Mouse (Mus musculus): ENCODE data around the gene Dab2ip.

Dab2ip gene

GRCm38 (mm10) chr2:35713460-35713859, 155.4 kb downstream of the Dab2ip start:
- in situ Hi-C loops (cut with MboI, MseI), result loop anchor here (10.0 kb wide), 1 partner anchor 1399 kb away; no protein-coding TSS in a partner anchor

GRCm38 (mm10) chr2:35714742-35715167, 156.7 kb downstream of the Dab2ip start:
- in situ Hi-C loops (cut with MboI, MseI), result loop anchor here (10.0 kb wide), 1 partner anchor 1400 kb away; no protein-coding TSS in a partner anchor

GRCm38 (mm10) chr2:35715485-35715884, 157.4 kb downstream of the Dab2ip start:
- in situ Hi-C loops (cut with MboI, MseI), result loop anchor here (10.0 kb wide), 1 partner anchor 1401 kb away; no protein-coding TSS in a partner anchor

DNA sequence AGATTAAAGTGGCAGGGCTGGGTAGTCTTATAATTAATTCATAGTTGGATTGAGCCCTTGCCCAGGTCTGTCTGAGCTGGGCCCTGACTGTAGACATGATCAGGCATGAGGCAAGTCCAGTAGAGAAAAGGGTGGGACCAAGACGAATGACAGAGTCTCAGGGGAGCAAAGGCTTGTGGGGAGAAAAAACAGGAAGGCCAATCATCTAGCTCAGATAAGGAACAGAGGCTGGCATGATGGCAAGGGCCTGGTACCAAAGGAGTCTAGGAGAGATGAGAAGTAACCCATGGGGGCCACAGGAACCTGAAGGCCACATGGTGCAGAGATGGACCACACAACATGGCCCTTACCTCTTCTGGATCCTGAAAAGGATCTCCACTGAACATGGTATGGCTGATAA, 158.1 kb downstream of the Dab2ip start:
- in situ Hi-C loops (cut with MboI, MseI), result loop anchor here (10.0 kb wide), 1 partner anchor 1401 kb away; no protein-coding TSS in a partner anchor

DNA sequence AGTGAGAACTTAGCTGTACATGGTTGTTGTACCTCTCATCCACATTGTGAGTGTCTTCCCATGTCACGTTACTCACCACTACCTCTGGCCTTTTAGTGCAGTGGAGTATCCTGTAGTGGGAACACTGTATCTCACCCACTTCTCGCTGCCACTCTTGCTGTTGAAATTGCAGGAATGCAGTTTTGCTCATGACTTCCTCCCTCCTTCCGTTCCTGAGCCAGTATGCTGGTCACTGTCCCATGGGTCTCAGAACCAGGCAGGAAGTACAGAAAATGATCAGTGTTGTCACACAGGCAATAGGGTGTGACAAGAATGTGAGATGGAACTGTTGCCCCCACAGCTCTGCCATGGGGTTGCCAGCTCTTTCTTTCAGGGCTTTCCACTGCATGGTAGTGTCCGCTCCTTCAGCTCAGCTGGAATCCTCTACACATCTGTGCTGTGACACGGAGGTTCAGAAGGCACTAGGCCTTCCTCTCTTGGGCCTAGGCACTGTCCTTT, 160.0 kb downstream of the Dab2ip start:
- in situ Hi-C loops (cut with MboI, MseI), result loop anchor here (10.0 kb wide), 1 partner anchor 1403 kb away; no protein-coding TSS in a partner anchor

- in situ Hi-C loops (cut with MboI, MseI), result loop anchor here (10.0 kb wide), 1 partner anchor 1404 kb away; no protein-coding TSS in a partner anchor
Observed at GRCm38 (mm10) chr2:35718662-35719061, 160.6 kb downstream of the Dab2ip start.

GRCm38 (mm10) chr2:35719230-35720005, 161.4 kb downstream of the Dab2ip start:
- in situ Hi-C loops (cut with MboI, MseI), result loop anchor here (10.0 kb wide), 1 partner anchor 1405 kb away; no protein-coding TSS in a partner anchor

DNA sequence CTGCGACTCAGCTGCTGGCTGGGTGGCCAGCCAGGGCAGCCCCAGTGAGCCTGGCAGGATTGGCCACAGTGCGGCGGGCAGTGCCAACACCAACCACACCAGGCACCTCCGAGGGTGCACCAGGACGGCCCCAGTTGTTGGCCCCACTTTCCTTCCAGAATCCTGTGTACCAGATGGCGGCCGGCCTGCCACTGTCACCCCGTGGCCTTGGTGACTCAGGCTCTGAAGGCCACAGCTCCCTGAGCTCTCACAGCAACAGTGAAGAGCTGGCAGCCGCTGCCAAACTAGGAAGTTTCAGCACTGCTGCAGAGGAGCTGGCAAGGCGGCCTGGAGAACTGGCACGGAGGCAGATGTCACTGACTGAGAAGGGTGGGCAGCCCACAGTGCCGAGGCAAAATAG, 162.0 kb downstream of the Dab2ip start:
- in situ Hi-C loops (cut with MboI, MseI), result no loop called here

DNA sequence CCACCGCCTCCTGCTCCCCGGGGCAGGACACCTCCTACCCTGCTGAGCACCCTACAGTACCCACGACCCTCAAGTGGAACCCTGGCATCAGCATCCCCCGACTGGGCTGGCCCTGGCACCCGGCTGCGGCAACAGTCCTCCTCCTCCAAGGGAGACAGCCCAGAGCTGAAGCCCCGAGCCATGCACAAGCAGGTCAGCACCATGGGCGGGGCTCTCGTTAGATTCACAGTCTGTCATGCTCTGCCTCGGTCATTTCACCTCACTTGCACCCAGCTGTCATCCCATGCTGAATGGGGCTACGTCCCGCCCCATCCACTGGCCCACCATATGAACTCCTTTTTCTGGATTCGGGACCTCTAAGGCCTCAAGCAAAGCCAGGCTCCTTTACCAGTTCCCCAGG, 162.5 kb downstream of the Dab2ip start:
- in situ Hi-C loops (cut with MboI, MseI), result no loop called here

- in situ Hi-C loops (cut with MboI, MseI), result no loop called here
Observed at GRCm38 (mm10) chr2:35720956-35721355, 162.9 kb downstream of the Dab2ip start.

DNA sequence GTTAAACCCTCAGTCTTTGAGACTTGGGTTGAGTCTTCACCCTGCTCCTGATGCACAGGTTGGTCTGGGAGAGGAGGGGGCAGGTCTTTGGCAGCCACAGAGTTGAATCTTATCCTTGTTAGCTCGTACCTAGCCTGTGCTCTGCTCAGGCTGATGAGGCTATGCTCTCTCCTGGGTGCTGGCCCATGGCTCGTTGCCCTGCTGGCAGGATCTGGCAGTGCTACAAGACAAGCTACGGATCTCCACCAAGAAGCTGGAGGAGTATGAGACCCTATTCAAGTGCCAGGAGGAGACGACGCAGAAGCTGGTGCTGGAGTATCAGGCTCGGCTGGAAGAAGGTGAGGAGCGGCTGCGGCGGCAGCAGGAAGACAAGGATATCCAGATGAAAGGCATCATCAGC, 164.8 kb downstream of the Dab2ip start:
- in situ Hi-C loops (cut with MboI, MseI), result no loop called here

GRCm38 (mm10) chr2:35723267-35723666, 165.2 kb downstream of the Dab2ip start:
- in situ Hi-C loops (cut with MboI, MseI), result no loop called here

- in situ Hi-C loops (cut with MboI, MseI), result no loop called here
Observed at GRCm38 (mm10) chr2:35723691-35724090, 165.6 kb downstream of the Dab2ip start.

DNA sequence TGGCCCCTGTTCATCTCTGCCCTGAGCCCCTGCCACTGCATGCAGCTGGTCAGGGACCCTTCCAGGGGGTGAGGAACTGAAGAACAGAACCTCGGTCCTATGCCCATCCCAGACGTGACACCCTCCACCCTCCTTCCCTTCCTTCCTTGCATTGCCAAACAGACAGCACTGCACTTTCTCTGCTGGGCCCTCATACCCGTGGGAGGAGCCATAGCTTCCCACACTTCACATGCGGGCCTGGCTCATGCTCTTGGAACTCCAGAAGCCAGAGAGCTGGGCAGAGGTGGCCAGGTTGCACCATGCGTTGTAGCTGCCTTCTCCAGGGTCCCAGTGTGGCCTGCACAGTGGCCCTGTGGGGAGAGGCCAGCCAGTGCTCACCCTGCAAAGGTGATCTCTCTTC, 170.6 kb downstream of the Dab2ip start:
- in situ Hi-C loops (cut with MboI, MseI), result no loop called here

- in situ Hi-C loops (cut with MboI, MseI), result loop anchor here (10.0 kb wide), 1 partner anchor 175 kb away; no protein-coding TSS in a partner anchor
Observed at GRCm38 (mm10) chr2:35729077-35730065, 171.3 kb downstream of the Dab2ip start.

GRCm38 (mm10) chr2:35731671-35732449, 173.8 kb downstream of the Dab2ip start:
- in situ Hi-C loops (cut with MboI, MseI), result loop anchor here (10.0 kb wide), 1 partner anchor 173 kb away; no protein-coding TSS in a partner anchor

- in situ Hi-C loops (cut with MboI, MseI), result loop anchor here (10.0 kb wide), 1 partner anchor 170 kb away; no protein-coding TSS in a partner anchor
Observed at GRCm38 (mm10) chr2:35735001-35735400, 176.9 kb downstream of the Dab2ip start.

- in situ Hi-C loops (cut with MboI, MseI), result loop anchor here (10.0 kb wide), 1 partner anchor 169 kb away; no protein-coding TSS in a partner anchor
Observed at GRCm38 (mm10) chr2:35736061-35736460, 178.0 kb downstream of the Dab2ip start.

DNA sequence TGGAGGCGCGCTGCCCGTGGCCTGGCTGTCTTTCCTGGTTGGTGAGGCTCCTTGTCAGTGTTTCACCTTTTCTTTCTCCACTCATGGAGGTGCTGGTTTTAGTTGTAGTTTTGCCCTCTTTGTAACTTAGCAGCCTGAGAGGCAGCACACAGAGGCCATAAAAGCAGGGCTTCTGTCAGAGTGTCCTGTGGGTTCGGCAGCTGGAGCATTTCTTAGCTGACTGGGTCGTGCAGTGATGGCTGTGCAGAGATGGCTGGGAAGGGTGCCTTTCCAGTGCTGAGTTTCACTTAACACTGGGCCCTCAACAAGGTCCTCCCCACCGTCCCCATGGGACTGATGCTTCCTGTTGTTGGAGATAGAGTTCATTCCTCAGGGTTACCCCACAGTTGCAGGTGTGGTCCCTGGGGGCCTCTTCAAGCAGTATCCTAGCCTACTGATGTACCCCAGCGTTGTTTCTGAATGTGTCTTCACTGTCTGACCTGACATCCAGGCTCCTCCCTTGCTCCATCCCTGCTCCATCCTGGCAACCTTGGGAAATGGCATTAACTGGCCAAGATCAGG, 179.5 kb downstream of the Dab2ip start:
- in situ Hi-C loops (cut with MboI, MseI), result loop anchor here (10.0 kb wide), 1 partner anchor 167 kb away; no protein-coding TSS in a partner anchor

DNA sequence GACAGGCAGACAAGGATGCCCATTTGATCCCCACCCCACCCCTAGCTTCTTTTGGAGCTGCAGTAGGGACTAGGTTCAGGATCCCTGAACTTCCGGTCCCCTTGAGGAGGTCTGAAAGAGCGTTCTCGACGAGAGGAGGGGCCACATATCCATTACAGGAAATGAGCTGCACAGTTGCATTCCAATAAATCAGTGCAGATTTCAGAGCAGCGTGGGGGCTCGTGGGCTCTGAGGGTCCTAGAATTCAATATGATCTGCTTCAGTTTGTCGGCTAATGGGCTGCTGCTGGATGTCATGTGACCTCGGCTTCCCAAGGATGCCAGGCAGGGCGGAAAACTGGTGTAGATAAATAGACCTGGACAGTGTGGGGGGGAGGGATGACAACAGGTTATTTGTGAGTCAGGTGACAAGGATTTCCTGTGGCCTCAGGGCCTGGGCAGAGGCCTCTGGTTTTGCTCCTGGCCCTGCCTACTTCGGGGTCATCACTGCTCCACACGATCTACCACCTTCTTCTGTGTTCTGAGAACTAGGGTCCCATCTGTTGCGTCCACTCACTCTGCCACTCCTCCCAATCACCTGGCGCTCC, 181.7 kb downstream of the Dab2ip start:
- in situ Hi-C loops (cut with MboI, MseI), result loop anchor here (10.0 kb wide), 1 partner anchor 165 kb away; no protein-coding TSS in a partner anchor

Data from T-helper 2 cell (primary cell).